Mouse (Mus musculus) small intestine, adult 2 months (tissue): ENCODE measurements around the gene Fndc11.

ENCODE experiments used
- CTCF ChIP-seq: fragments of 200-500 bp; IDR thresholded peaks from 2 replicates; pipeline ENCODE4 v1.5.1; 2012; ENCODE audit warnings: low read depth, mild to moderate bottlenecking, control low read depth, inconsistent platforms, low read length, moderate library complexity, mixed read lengths; ENCODE audit not compliant: insufficient replicate concordance, insufficient read length; ENCODE audit errors: extremely low read depth
- POLR2A ChIP-seq: fragments of 200-500 bp; IDR thresholded peaks from 2 replicates; pipeline ENCODE4 v1.6.1; 2012; ENCODE audit warnings: low read depth, mild to moderate bottlenecking, control low read depth, inconsistent platforms, low read length, moderate library complexity

GRCm38 (mm10) chr2:181219538-181220216 lies at the start of gene Fndc11:
- TF ChIP-seq POLR2A (no peak), CTCF (peak; percentile 28; the same call in 1 of the 2 replicates)
